Mouse (Mus musculus) kidney, postnatal 25 days (tissue): ENCODE data around the gene Gm21970.

Source experiments
- DNase-seq, 2 experiments: peaks; one replicate each; pipeline ENCODE4 v3.0.0; 2021; ENCODE audit warnings: mixed read lengths in 2 of 2

Gm21970 gene

DNA sequence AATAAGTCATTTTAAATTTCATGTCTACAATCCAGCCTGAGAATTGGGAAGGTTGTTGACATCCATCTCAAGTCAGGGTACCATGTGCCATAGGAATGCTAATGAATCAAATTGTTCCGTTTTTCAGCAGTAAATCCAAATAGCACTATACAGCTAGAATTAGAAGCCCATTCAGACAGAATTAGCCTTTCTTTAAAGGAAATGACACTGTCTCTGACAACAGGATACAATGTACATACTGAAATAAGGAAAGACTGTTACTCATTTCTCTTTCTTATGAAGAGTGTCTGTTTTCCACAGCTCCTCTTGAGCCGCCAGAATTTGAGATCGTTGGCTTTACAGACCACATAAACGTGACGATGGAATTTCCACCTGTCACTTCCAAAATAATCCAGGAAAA lies at the start of gene Gm21970:
Gm21970 (plus strand) TSS at position 301 of the 400 bp plus-strand sequence.
- DNase-seq: no peak

DNA sequence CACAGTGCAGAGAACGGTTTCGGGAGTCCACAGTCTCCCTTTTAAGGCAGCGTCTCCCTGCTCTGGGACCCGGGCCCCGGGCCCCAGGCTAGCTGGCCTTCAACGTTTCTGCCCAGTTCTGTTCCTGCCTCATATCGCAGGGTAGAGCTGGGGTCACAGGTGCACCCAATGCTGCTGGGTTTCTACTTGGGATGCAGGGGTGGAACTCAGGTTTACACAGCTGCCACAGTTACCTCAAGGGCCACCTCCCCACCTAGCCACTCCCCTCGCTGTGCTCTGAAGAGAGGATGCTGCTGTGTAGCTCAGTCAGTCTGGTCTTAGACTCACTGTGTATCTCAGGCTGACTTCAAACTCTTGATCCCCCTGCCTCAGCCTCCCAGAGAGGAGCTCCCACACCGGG lies 45.0 kb upstream of the Gm21970 start:
- DNase-seq: no peak

DNA sequence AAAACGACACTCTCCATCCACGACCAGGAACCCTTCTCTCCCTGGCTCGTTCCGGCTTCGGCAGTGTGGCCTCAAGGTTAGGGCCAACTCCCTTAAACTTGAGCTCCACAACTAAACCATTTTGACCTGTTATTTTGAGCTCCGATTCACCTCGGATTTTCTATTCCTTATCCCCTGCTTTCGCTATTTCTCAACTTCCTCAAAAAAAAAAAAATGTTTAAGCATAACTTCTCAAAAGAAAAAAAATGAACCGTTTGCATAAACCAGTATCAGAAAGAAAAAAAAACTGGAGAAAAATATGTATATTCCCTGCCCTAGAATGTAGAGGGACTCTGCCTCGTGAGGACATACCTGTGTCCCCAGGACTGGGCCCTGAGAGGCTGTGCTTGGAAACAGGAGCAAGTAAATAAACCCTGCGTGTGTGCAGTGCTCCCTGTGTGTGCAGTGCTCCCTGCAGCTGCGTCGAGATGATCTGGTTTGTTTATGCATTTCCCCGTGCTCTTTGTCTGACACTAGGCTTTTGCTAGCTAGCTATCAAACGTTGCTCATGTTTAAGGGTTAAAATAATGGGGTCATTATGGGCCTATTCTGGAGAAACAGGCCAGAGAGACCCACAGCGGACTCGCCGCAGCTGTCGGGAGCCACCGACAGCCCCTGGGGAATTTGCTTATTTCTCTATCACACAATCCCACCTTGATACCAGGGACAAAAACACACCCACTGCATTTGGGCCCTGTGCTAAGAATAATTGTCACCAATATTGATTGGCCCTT lies 43.8 kb upstream of the Gm21970 start:
- DNase-seq: no peak

DNA sequence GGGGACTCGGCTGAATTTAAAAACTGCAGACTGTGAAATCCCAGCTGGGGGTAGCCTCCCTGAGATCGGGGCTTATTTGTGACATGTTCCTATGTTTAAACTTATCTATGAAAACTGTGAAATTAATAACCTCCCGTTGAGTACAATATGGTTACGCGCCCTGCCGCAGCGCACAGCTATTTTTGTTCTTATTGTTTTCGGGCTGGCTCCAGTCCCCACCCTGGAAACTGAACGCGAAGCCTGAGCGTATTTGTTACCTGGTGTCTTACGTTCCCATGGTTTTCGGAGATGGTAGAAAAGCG lies 43.3 kb upstream of the Gm21970 start:
- no peak for DNase-seq

DNA sequence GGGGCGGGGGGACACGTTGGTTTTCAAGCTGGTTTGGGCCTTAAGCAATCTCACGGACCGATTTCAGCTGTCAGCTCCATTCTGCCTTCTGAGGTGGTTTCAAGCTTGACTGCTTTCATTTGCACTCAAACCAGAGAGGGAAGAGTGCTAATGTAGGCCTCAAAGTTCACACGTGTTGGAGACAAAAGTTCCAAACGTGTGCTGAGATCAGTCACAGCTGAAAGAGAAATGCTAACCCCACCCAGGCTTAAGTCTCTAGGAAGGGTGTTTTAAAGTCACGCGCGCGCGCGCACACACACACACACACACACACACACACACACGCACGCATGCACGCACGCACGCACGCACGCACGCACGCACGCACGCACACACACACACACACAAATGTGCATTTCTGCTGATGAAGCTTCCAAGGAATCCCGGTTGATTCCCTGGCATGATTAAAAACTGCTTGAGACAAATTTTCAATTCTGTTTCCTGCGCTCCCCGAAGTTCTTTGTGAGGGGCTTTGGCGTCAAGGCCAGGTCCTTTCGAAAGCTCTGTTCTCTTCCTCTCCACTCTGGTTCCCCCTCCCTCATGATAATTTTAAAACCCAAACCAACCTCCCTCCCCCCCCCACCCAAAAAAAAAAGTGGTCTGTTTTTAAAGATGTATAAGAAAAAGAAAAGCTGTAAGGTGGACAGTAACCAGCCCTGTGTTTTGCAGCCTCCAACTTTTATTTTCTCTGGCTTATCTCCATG lies 42.8 kb upstream of the Gm21970 start:
- DNase-seq: no peak

GRCm38 (mm10) chr16:91352084-91352562 lies 39.4 kb upstream of the Gm21970 start:
- DNase-seq: peak in 1 of 2 experiments; percentile 80

DNA sequence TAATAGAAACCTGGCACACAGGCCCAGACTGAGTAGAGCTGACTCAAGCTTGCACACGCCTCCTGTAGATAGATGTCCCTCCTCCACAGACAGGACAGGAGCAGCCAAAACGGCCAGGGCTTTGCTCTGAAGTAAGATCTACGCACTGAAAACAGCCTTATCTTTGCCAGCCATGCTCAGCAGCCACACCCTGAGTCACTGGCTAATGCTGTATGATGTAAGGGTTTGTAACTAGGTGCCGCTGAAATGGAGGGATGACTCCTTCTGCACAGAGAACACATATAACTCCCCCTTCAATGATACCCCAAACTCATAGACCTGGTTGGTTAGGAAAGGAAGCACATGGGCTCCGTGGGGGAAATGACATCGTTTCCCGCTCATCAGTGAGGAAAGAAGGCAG lies 38.8 kb upstream of the Gm21970 start:
- DNase-seq: no peak

- no peak for DNase-seq
These were observed 38.3 kb upstream of the Gm21970 start for GRCm38 (mm10) chr16:91353177-91353576.

DNA sequence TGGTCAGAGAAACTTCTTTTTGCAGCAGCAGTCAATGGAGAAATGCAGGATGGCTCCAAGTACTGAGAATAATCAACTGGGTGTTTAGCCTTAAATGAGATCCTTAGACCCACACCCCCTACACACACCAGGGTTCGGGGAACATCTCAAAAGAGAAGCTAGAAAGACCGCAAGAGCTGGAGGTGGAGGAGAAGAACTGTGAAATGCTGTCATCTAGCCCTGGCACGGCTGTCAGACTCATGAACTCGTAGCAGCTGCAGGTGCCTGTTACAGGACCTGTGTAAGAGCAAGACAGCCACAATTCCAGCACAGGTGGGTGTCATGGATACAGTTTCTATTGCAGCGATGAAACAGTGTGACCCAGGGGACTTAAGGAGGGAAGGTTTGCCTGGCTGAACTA lies 37.9 kb upstream of the Gm21970 start:
- no peak for DNase-seq

GRCm38 (mm10) chr16:91354599-91354998 lies 36.9 kb upstream of the Gm21970 start:
- no peak for DNase-seq

GRCm38 (mm10) chr16:91355160-91355559 lies 36.4 kb upstream of the Gm21970 start:
- peak in 1 of 2 experiments; percentile 52 for DNase-seq

- no peak for DNase-seq
These were observed 34.6 kb upstream of the Gm21970 start for GRCm38 (mm10) chr16:91356760-91357525.

- DNase-seq: no peak
These were observed 34.0 kb upstream of the Gm21970 start for GRCm38 (mm10) chr16:91357526-91357900.

GRCm38 (mm10) chr16:91358555-91358954 lies 33.0 kb upstream of the Gm21970 start:
- peak in 1 of 2 experiments; percentile 74 for DNase-seq

- no peak for DNase-seq
These were observed 32.0 kb upstream of the Gm21970 start for GRCm38 (mm10) chr16:91359531-91359930.

DNA sequence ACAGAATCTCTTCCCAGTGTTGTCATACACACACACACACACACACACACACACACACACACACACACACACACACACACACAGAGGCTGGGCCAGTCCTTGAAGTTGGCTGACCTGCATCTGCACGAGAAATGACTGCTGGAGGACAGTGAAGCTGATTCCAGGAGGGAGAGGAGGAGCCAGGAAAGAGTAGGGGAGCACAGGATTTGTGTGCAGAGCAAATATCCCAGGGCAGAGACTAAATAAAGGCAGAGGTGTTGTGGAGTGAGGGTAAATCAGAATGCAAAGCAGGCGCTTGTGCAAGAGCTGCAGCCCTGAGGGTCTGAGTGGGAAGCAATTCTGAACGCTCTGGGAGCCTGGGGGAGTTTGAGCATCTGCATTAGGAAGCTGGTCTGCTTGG lies 31.4 kb upstream of the Gm21970 start:
- no peak for DNase-seq

GRCm38 (mm10) chr16:91362006-91362405 lies 29.5 kb upstream of the Gm21970 start:
- no peak for DNase-seq

DNA sequence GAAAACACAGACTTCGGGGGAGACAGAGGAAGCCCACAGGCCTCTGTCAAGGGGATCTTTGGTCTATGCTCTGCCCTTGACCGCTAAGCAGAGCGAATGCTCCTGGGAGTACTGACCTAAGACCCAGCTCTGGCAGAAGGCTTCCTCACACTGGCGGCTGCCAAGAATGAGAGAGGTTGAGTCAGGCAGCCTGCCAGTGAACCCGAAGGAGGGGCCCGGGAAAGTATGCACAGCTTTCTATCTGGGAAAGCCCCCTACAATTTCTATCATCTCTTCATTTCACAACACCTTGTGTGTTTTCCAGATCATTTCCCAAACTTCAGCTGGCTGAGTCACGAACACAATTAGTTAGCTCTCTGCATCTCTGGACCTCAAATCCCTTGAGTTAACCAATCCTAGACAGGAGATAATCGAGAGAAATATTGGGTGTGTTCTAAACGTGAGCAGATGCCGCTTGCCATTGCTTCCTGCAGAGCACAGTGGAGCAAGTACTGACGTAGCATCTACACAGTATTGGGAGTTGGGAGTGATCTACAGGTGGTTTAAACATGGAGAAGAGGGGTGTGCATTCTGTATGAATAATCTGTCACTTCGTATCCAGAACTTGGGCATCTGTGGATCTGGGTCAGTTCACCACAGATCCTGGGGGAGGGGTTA lies 28.8 kb upstream of the Gm21970 start:
- peak; percentile 86 to 87 for DNase-seq

- DNase-seq: peak; percentile 69 to 82
These were observed 28.0 kb upstream of the Gm21970 start for GRCm38 (mm10) chr16:91363483-91363882.

DNA sequence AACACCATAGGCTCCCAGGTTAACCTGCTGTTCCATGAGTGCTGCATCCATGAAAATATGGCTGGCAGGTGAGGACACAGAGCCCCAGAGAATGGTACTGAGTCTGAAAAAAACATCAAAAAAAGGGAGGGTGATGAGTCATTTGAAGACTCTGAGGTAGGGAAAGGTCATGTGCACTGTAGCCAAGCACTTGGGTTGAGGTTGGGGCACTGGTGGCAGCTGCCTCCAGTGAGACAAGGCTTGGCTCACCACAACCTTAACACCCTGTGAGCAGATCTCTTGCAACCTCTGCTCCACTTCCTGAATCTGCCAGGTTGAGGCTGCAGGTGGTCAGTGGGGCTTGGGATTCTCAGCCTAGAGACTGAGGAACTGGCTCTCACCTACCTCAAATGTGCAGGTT lies 25.0 kb upstream of the Gm21970 start:
- no peak for DNase-seq

DNA sequence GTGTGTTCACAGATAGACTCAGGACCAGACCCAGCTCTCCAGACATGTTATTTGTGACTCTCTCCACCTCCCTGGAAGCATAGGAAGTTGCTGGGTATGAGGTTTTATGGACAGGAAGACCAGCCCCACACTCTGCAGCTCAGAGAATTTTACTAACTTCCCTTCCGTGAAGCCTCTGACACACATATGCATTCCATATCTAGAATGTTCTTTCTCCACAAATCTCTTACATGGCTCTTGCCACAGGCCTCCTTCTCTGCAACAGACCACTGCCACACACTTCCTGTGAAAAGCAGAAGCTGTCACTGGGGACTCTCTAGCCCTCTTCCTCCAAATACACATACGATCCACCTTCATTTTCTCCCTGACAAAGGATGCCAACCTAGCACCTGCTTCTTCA lies 24.5 kb upstream of the Gm21970 start:
- DNase-seq: no peak

- peak; percentile 88 to 94 for DNase-seq
These were observed 18.7 kb upstream of the Gm21970 start, which contains the start of gene Ifnar2 for GRCm38 (mm10) chr16:91372577-91373472. Gene Ifnar2 (plus strand): TSS chr16:91372783.
